Mouse (Mus musculus): ENCODE measurements around the gene Adrm1. TPM values are rescaled to one million over a fixed set of nuclear protein-coding genes. Genes with fewer than 3 reads are reported as not detected.

The Adrm1 gene
- total and polyA plus RNA-seq, 2 experiments from 2014 or later: 133 to 219 TPM

DNA sequence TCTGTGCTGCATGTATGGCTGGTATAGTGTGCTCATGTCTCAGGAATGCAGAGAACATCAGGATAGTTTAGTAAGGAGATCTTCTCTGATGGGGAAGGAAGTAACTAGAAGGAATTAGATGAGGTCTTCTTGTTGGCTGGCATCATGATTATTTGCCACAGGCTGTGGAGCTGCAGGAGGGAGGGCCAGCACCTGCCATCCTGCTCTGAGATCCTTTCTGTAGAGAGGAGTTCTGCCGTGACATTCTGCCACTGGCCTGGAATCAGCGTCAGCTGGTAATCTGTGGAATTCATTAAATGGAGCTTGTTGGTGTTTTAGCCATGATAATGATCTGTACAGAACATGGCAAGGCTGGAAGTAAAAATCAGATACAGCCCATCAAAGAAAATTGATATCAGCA lies 25.2 kb upstream of the Adrm1 start:
- H3K27ac ChIP-seq (ENCODE audit: low read depth, low read length): no peak overlapping the region
- H3K9ac ChIP-seq: no peak overlapping the region
- H3K4me3 ChIP-seq (ENCODE audit: low read depth, low read length): no peak overlapping the region
- no peaks in the 10 kb centered on the region for H3K4me1 ChIP-seq (ENCODE audit: insufficient read depth)
- WGBS: 82% methylated on average over 2 of the region's 2 CpGs
- H3K27me3 ChIP-seq (ENCODE audit: insufficient read depth, low read length): no peaks in the 10 kb centered on the region
- H3K4me2 ChIP-seq (ENCODE audit: low read depth): no peak overlapping the region
- ATAC-seq (no peak), DNase-seq (no peak)
- peaks cover 79% of the 10 kb centered on the region for H3K36me3 ChIP-seq (ENCODE audit: insufficient read depth)
- H3K9me3 ChIP-seq (ENCODE audit: low read length): no peaks in the 10 kb centered on the region
- no peak for TF ChIP-seq CTCF (IDR thresholded peaks at IDR 0.05; ENCODE audit: low read depth)

DNA sequence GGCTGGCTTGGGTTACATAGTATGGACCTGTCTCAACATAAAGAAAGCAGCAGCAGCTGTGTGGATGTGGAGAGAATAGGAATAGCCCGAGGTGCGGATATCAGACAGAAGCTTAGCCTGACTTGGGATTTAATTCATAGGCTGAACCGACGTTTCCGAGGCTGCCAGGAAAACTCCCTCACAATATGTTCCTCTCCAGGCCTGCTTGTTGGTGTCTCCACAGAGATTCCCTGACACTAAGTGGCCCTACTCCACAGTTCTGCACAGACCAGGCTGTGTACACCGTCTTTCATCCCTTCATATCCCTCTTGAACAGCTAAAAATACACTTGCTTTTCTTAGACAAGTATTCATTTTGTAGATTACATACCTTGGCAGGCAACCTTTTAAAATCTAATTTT lies 23.9 kb upstream of the Adrm1 start:
- H3K9ac ChIP-seq: no peak overlapping the region
- 0 out of 2 replicates have a peak, but pooled peaks have one; percentile 36 for ATAC-seq
- H3K9me3 ChIP-seq (ENCODE audit: low read length): no peaks in the 10 kb centered on the region
- no peak for TF ChIP-seq CTCF (IDR thresholded peaks at IDR 0.05; ENCODE audit: low read depth)
- H3K36me3 ChIP-seq (ENCODE audit: insufficient read depth): peaks cover 72% of the 10 kb centered on the region
- H3K4me3 ChIP-seq (ENCODE audit: low read depth, low read length): no peak overlapping the region
- DNase-seq: peak; percentile 12
- no peaks in the 10 kb centered on the region for H3K27me3 ChIP-seq (ENCODE audit: insufficient read depth, low read length)
- no peak overlapping the region for H3K27ac ChIP-seq (ENCODE audit: low read depth, low read length)
- 71% methylated on average over 6 of the region's 6 CpGs for WGBS
- no peak overlapping the region for H3K4me2 ChIP-seq (ENCODE audit: low read depth)
- H3K4me1 ChIP-seq (ENCODE audit: insufficient read depth): no peaks in the 10 kb centered on the region

DNA sequence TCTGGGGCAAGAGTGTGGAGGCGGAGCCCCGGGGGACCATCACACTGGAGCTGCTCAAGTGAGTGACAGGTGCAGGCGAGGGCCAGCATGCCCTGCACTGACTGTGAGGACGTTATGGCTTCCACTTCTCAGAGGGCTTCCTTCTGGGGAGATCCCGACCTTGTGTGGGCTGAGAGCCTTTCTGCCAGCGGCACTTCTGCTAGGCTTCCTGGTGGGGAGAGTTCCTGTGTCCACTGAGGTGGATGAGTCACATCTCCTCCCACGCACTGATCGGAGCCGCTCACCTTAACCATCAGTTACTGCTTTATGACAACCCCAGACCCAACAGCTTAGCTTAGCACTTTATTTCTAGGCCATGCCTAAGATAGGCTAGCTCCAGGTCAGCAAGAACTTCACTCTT lies 22.7 kb upstream of the Adrm1 start:
- ATAC-seq: no peak
- Histone ChIP-seq H3K4me1 (ENCODE audit: insufficient read depth) (no peaks in the 10 kb centered on the region), H3K4me3 (ENCODE audit: low read depth, low read length) (no peak overlapping the region), H3K9me3 (ENCODE audit: low read length) (no peaks in the 10 kb centered on the region), H3K9ac (no peak overlapping the region), H3K4me2 (ENCODE audit: low read depth) (no peak overlapping the region), H3K36me3 (ENCODE audit: insufficient read depth) (peaks cover 71% of the 10 kb centered on the region), H3K27me3 (ENCODE audit: insufficient read depth, low read length) (no peaks in the 10 kb centered on the region), H3K27ac (ENCODE audit: low read depth, low read length) (no peak overlapping the region)
- no peak for TF ChIP-seq CTCF (IDR thresholded peaks at IDR 0.05; ENCODE audit: low read depth)
- DNase-seq: no peak
- 89% methylated on average over 9 of the region's 9 CpGs for WGBS

- H3K9ac ChIP-seq: no peak overlapping the region
- 79% methylated on average over 3 of the region's 3 CpGs for WGBS
- no peaks in the 10 kb centered on the region for H3K9me3 ChIP-seq (ENCODE audit: low read length)
- no peaks in the 10 kb centered on the region for H3K4me1 ChIP-seq (ENCODE audit: insufficient read depth)
- ATAC-seq (no peak), DNase-seq (no peak)
- H3K36me3 ChIP-seq (ENCODE audit: insufficient read depth): peaks cover 69% of the 10 kb centered on the region
- no peak overlapping the region for H3K27ac ChIP-seq (ENCODE audit: low read depth, low read length)
- H3K27me3 ChIP-seq (ENCODE audit: insufficient read depth, low read length): no peaks in the 10 kb centered on the region
- no peak overlapping the region for H3K4me3 ChIP-seq (ENCODE audit: low read depth, low read length)
- TF ChIP-seq CTCF (IDR thresholded peaks at IDR 0.05; ENCODE audit: low read depth): no peak
- no peak overlapping the region for H3K4me2 ChIP-seq (ENCODE audit: low read depth)
Measured at GRCm38 (mm10) chr2:180154796-180155195, 16.5 kb upstream of the Adrm1 start.

- H3K9me3 ChIP-seq (ENCODE audit: low read length): no peaks in the 10 kb centered on the region
- no peak overlapping the region for H3K4me2 ChIP-seq (ENCODE audit: low read depth)
- no peak for ATAC-seq
- DNase-seq: no peak
- H3K27ac ChIP-seq (ENCODE audit: low read depth, low read length): no peak overlapping the region
- H3K9ac ChIP-seq: no peak overlapping the region
- H3K36me3 ChIP-seq (ENCODE audit: insufficient read depth): peaks cover 82% of the 10 kb centered on the region
- no peaks in the 10 kb centered on the region for H3K4me1 ChIP-seq (ENCODE audit: insufficient read depth)
- 92% methylated on average over 3 of the region's 3 CpGs for WGBS
- no peaks in the 10 kb centered on the region for H3K27me3 ChIP-seq (ENCODE audit: insufficient read depth, low read length)
- TF ChIP-seq CTCF (IDR thresholded peaks at IDR 0.05; ENCODE audit: low read depth): no peak
- H3K4me3 ChIP-seq (ENCODE audit: low read depth, low read length): no peak overlapping the region
Measured at GRCm38 (mm10) chr2:180158627-180159026, 12.7 kb upstream of the Adrm1 start.

DNA sequence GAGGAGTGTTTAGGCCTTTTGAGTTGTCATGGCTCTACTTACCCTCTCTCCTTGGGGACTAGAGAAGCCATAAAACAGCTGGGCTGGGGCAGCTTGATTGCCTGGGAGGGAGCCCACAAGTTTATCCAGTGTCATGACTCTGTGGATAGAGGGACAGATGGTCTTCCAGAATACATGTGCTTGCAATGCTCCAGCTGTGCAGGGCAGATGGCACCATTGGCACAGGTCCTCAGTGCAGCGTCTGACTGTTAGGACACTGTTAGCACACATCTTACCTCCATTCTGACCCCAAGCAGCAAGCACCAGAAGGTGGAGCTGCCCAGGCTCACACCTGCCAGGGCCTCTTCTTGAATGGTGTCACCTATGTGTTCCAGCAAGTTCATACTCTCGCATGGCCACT lies 5.4 kb upstream of the Adrm1 start:
- Histone ChIP-seq H3K9ac (no peak overlapping the region), H3K27ac (ENCODE audit: low read depth, low read length) (no peak overlapping the region), H3K27me3 (ENCODE audit: insufficient read depth, low read length) (no peaks in the 10 kb centered on the region), H3K36me3 (ENCODE audit: insufficient read depth) (peaks cover 34% of the 10 kb centered on the region), H3K4me1 (ENCODE audit: insufficient read depth) (peaks cover 8% of the 10 kb centered on the region), H3K4me3 (ENCODE audit: low read depth, low read length) (no peak overlapping the region), H3K9me3 (ENCODE audit: low read length) (no peaks in the 10 kb centered on the region), H3K4me2 (ENCODE audit: low read depth) (no peak overlapping the region)
- 75% methylated on average over 2 of the region's 2 CpGs for WGBS
- DNase-seq: no peak
- no peak for TF ChIP-seq CTCF (IDR thresholded peaks at IDR 0.05; ENCODE audit: low read depth)
- no peak for ATAC-seq

DNA sequence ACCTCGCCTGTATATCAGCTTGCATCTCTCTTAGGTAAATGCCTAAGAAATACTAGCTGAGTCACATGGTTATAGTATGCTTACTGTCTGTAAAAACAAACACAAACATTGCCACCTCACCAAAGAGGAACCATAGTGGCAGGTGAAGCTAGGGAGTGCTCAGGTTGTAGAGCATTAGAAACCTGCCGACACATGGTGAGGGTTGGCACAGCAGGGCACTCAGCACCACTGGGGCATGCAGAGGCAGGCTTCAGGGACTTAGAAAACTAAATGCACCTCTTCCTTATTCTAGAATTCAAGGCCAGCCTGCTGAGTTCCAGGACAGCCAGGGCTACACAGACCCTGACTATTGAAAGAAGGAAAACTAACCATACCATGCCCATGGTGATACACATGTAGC lies 4.4 kb upstream of the Adrm1 start:
- 85% methylated on average over 2 of the region's 2 CpGs for WGBS
- no peak for ATAC-seq
- H3K36me3 ChIP-seq (ENCODE audit: insufficient read depth): peaks cover 25% of the 10 kb centered on the region

More for the DNA sequence above, 4.4 kb upstream of the Adrm1 start:
- Histone ChIP-seq H3K4me3 (ENCODE audit: low read depth, low read length) (no peak overlapping the region), H3K27ac (ENCODE audit: low read depth, low read length) (no peak overlapping the region), H3K4me2 (ENCODE audit: low read depth) (no peak overlapping the region), H3K9me3 (ENCODE audit: low read length) (no peaks in the 10 kb centered on the region), H3K27me3 (ENCODE audit: insufficient read depth, low read length) (no peaks in the 10 kb centered on the region), H3K9ac (no peak overlapping the region), H3K4me1 (ENCODE audit: insufficient read depth) (peaks cover 11% of the 10 kb centered on the region)
- no peak for TF ChIP-seq CTCF (IDR thresholded peaks at IDR 0.05; ENCODE audit: low read depth)
- DNase-seq: no peak

Measured in forebrain, postnatal 0 days (tissue).